Mouse (Mus musculus) ovary, adult 18-20 months (tissue): ENCODE results near the gene Knop1.

ENCODE experiments used
- DNase-seq: peaks from one replicate; pipeline ENCODE4 v3.0.0; 2022; ENCODE audit warnings: low spot score, mixed read lengths

Gene Knop1

GRCm38 (mm10) chr7:118797600-118797999 is 58.5 kb downstream of the Knop1 start:
- DNase-seq = no peak

- DNase-seq = no peak
Measured at GRCm38 (mm10) chr7:118796838-118797237, 59.2 kb downstream of the Knop1 start.

GRCm38 (mm10) chr7:118795779-118796178 is 60.3 kb downstream of the Knop1 start:
- no peak for DNase-seq

GRCm38 (mm10) chr7:118793899-118794298 is 62.2 kb downstream of the Knop1 start:
- DNase-seq = no peak
